7 mouse cellular contexts compared by ENCODE assay signal in genomic region chr12:24746579-24747296, GRCm38 (mm10). TPM values are rescaled to one million over a fixed set of nuclear protein-coding genes. Genes with fewer than 3 reads are reported as not detected.
DNase-seq lines count a peak whose midpoint lies in the region; ATAC-seq lines count a peak whose summit lies in the region.

No protein-coding gene starts in this region.

- 64% methylated on average over 5 of the region's 5 CpGs for WGBS in midbrain, embryonic 11.5 days
- 60% methylated on average over 5 of the region's 5 CpGs for WGBS in midbrain, embryonic 10.5 days
- WGBS in heart, embryonic 10.5 days, result 55% methylated on average over 5 of the region's 5 CpGs
- 32% methylated on average over 5 of the region's 5 CpGs for WGBS in limb, embryonic 15.5 days
- WGBS in stomach, embryonic 16.5 days, result 44% methylated on average over 5 of the region's 5 CpGs

- no peaks in the 10 kb centered on the region for H3K36me3 ChIP-seq in midbrain, embryonic 11.5 days (ENCODE audit: control insufficient read depth, insufficient read depth, low read length)
- no peaks in the 10 kb centered on the region for H3K36me3 ChIP-seq in midbrain, embryonic 10.5 days
- H3K36me3 ChIP-seq in heart, embryonic 10.5 days, result no peaks in the 10 kb centered on the region
- H3K36me3 ChIP-seq in limb, embryonic 15.5 days, result no peaks in the 10 kb centered on the region
- no peaks in the 10 kb centered on the region for H3K36me3 ChIP-seq in stomach, embryonic 16.5 days (ENCODE audit: control insufficient read depth, insufficient read depth, low read length)

- H3K9me3 ChIP-seq in midbrain, embryonic 11.5 days (ENCODE audit: control insufficient read depth, low read length), result no peaks in the 10 kb centered on the region
- H3K9me3 ChIP-seq in midbrain, embryonic 10.5 days (replicated peaks), result no peaks in the 10 kb centered on the region
- H3K9me3 ChIP-seq in heart, embryonic 10.5 days, result no peaks in the 10 kb centered on the region
- H3K9me3 ChIP-seq in limb, embryonic 15.5 days, result no peaks in the 10 kb centered on the region
- no peaks in the 10 kb centered on the region for H3K9me3 ChIP-seq in stomach, embryonic 16.5 days (replicated peaks; ENCODE audit: control insufficient read depth, low read length)

- H3K4me3 ChIP-seq in midbrain, embryonic 11.5 days (ENCODE audit: low read depth, low read length), result no peak overlapping the region
- no peak overlapping the region for H3K4me3 ChIP-seq in midbrain, embryonic 10.5 days
- no peak overlapping the region for H3K4me3 ChIP-seq in heart, embryonic 10.5 days
- H3K4me3 ChIP-seq in limb, embryonic 15.5 days, result no peak overlapping the region
- H3K4me3 ChIP-seq in stomach, embryonic 16.5 days (replicated peaks; ENCODE audit: low read length), result no peak overlapping the region

- intact Hi-C loops in left cerebral cortex, postnatal 4 days (cut with DNase I), result no loop called here

- H3K9ac ChIP-seq in midbrain, embryonic 11.5 days (ENCODE audit: low read length), result no peak overlapping the region
- no peak overlapping the region for H3K9ac ChIP-seq in limb, embryonic 15.5 days
- H3K9ac ChIP-seq in stomach, embryonic 16.5 days (ENCODE audit: low read length), result no peak overlapping the region

- peak; percentile 51 for DNase-seq in midbrain, embryonic 11.5 days (ENCODE audit: low spot score, missing footprints)
- no peak for DNase-seq in midbrain, embryonic 10.5 days (ENCODE audit: low spot score)
- DNase-seq in heart, embryonic 10.5 days (ENCODE audit: low spot score), result no peak
- DNase-seq in right cerebral cortex, adult 18-20 months, result no peak
- DNase-seq in left cerebral cortex, postnatal 4 days, result no peak

- no peak for ATAC-seq in midbrain, embryonic 11.5 days (ENCODE audit: low FRiP score)
- ATAC-seq in limb, embryonic 15.5 days (ENCODE audit: insufficient number of reproducible peaks, low FRiP score, low TSS enrichment, low read depth), result peak; percentile 49
- ATAC-seq in stomach, embryonic 16.5 days (ENCODE audit: insufficient read depth, low FRiP score), result no peak

- no peak overlapping the region for H3K27ac ChIP-seq in midbrain, embryonic 11.5 days (ENCODE audit: low read depth, low read length)
- H3K27ac ChIP-seq in midbrain, embryonic 10.5 days (replicated peaks), result no peak overlapping the region; the same call in 1 of the 2 replicates
- H3K27ac ChIP-seq in heart, embryonic 10.5 days, result peak overlapping the region; percentile 32; the same call in 1 of the 2 replicates
- H3K27ac ChIP-seq in limb, embryonic 15.5 days, result peak overlapping the region; percentile 73
- peak overlapping the region; percentile 29; the same call in 1 of the 2 replicates for H3K27ac ChIP-seq in stomach, embryonic 16.5 days (ENCODE audit: low read length)

- no peaks in the 10 kb centered on the region for H3K27me3 ChIP-seq in midbrain, embryonic 11.5 days (ENCODE audit: control insufficient read depth, insufficient read depth, low read length)
- H3K27me3 ChIP-seq in midbrain, embryonic 10.5 days (ENCODE audit: low read depth, poor library complexity, severe bottlenecking), result no peaks in the 10 kb centered on the region
- no peaks in the 10 kb centered on the region for H3K27me3 ChIP-seq in heart, embryonic 10.5 days (ENCODE audit: insufficient read depth, poor library complexity, severe bottlenecking)
- H3K27me3 ChIP-seq in limb, embryonic 15.5 days, result no peaks in the 10 kb centered on the region
- H3K27me3 ChIP-seq in stomach, embryonic 16.5 days (ENCODE audit: control insufficient read depth, insufficient read depth, low read length), result no peaks in the 10 kb centered on the region

- H3K4me2 ChIP-seq in midbrain, embryonic 11.5 days, result no peak overlapping the region
- H3K4me2 ChIP-seq in limb, embryonic 15.5 days, result no peak overlapping the region
- no peak overlapping the region for H3K4me2 ChIP-seq in stomach, embryonic 16.5 days (ENCODE audit: low read depth, low read length)

- peaks cover 2% of the 10 kb centered on the region for H3K4me1 ChIP-seq in midbrain, embryonic 11.5 days (ENCODE audit: control insufficient read depth, insufficient read depth, low read length)
- peaks cover 18% of the 10 kb centered on the region for H3K4me1 ChIP-seq in midbrain, embryonic 10.5 days
- H3K4me1 ChIP-seq in heart, embryonic 10.5 days, result peaks cover 22% of the 10 kb centered on the region
- peaks cover 16% of the 10 kb centered on the region for H3K4me1 ChIP-seq in limb, embryonic 15.5 days
- peaks cover 4% of the 10 kb centered on the region; the same call in 1 of the 2 replicates for H3K4me1 ChIP-seq in stomach, embryonic 16.5 days (ENCODE audit: control insufficient read depth, insufficient read depth, low read length)

RNA-seq across cellular contexts. Expression of gene Rrm2, which starts 38.7 kb away (rescaled TPM):
- 542 and 553 TPM in 2 replicates for polyA plus RNA-seq in midbrain, embryonic 11.5 days (2014; fragmentation: Nextera tagmentation; extraction: Ambion mirVana)
- 732 and 813 TPM in 2 replicates for polyA plus RNA-seq in midbrain, embryonic 10.5 days (2016; fragmentation: Nextera tagmentation; extraction: Ambion mirVana)
- 307 TPM in 2 replicates for polyA plus RNA-seq in heart, embryonic 10.5 days (2016; fragmentation: Nextera tagmentation; extraction: Ambion mirVana)
- 159 and 162 TPM in 2 replicates for polyA plus RNA-seq in limb, embryonic 15.5 days (2015; fragmentation: Nextera tagmentation; extraction: Ambion mirVana)
- polyA plus RNA-seq in stomach, embryonic 16.5 days (2015; fragmentation: Nextera tagmentation; extraction: Ambion mirVana), result 139 and 145 TPM in 2 replicates
- total RNA-seq in left cerebral cortex, postnatal 4 days (2021), result 10 to 100 TPM; 26.0 to 29.3 TPM

Comparison
In these comparisons a context has a peak if more than half of its experiments do, and no peak if none do; other contexts are left out.
1. H3K27ac ChIP-seq: peak in heart, embryonic 10.5 days (single experiment), limb, embryonic 15.5 days (single experiment) and stomach, embryonic 16.5 days (single experiment); none in midbrain, embryonic 11.5 days (single experiment) and midbrain, embryonic 10.5 days (single experiment).